Mouse (Mus musculus) cerebellum, adult 9-10 months (tissue): ENCODE measurements at regions not wholly inside any gene's neighbourhood (a gene's known extent, or its start where the extent isn't known, plus 50 kb on each side); places are given as distances from the start of the nearest gene placed in this dataset.

Experiments used
- DNase-seq: peaks from one replicate; pipeline ENCODE4 v3.0.0; 2022

- no peak for DNase-seq
Observed at GRCm38 (mm10) chr7:52399513-52399912, 384.0 kb upstream of the 1700015G11Rik start.

GRCm38 (mm10) chr7:52391793-52392192 is 376.3 kb upstream of the 1700015G11Rik start:
- DNase-seq = peak; percentile 37
